Mouse (Mus musculus) layer of hippocampus, adult 8-10 months (tissue): Measurements from ENCODE around the gene Galnt17. TPM values are rescaled to one million over a fixed set of nuclear protein-coding genes. Genes with fewer than 3 reads are reported as not detected.

Source experiments
- DNase-seq, 2 experiments: peaks; one replicate each; pipeline ENCODE4 v3.0.0; 2022; ENCODE audit warnings: low spot score in 2 of 2
- total RNA-seq, 4 experiments: library from RNA; stranded (reverse); gene quantifications; 2 replicates each; pipeline ENCODE4 v1.2.4; 2022

Gene Galnt17
- 100 to 1,000 TPM in 3 of 4 experiments, 10 to 100 TPM in 1; 95.9 to 116 (median 106) TPM for total RNA-seq

GRCm38 (mm10) chr5:131308397-131308796, at the start of gene Galnt17:
Gene Galnt17 (minus strand): TSS chr5:131308497.
- no peak for DNase-seq

- peak; percentile 18 to 48 for DNase-seq
Observed at GRCm38 (mm10) chr5:131334536-131334935, 26.2 kb upstream of the Galnt17 start.

GRCm38 (mm10) chr5:131321286-131321685, 13.0 kb upstream of the Galnt17 start:
- DNase-seq: no peak

- DNase-seq: no peak
Observed at GRCm38 (mm10) chr5:131319605-131320004, 11.3 kb upstream of the Galnt17 start.

GRCm38 (mm10) chr5:131319141-131319540, 10.8 kb upstream of the Galnt17 start:
- no peak for DNase-seq

GRCm38 (mm10) chr5:131315016-131315415, 6.7 kb upstream of the Galnt17 start:
- no peak for DNase-seq

- peak; percentile 68 to 75 for DNase-seq
Observed at GRCm38 (mm10) chr5:131307656-131308151, 593 bp downstream of the Galnt17 start.

- peak; percentile 45 to 53 for DNase-seq
Observed at GRCm38 (mm10) chr5:131306908-131307655, 1.2 kb downstream of the Galnt17 start.

- DNase-seq: no peak
Observed at GRCm38 (mm10) chr5:131306321-131306907, 1.9 kb downstream of the Galnt17 start.

GRCm38 (mm10) chr5:131305223-131305622, 3.1 kb downstream of the Galnt17 start:
- no peak for DNase-seq

GRCm38 (mm10) chr5:131301526-131301925, 6.8 kb downstream of the Galnt17 start:
- no peak for DNase-seq

GRCm38 (mm10) chr5:131293726-131294449, 14.4 kb downstream of the Galnt17 start:
- DNase-seq: no peak

- no peak for DNase-seq
Observed at GRCm38 (mm10) chr5:131287091-131287490, 21.2 kb downstream of the Galnt17 start.

GRCm38 (mm10) chr5:131286680-131287079, 21.6 kb downstream of the Galnt17 start:
- no peak for DNase-seq

GRCm38 (mm10) chr5:131280349-131280748, 27.9 kb downstream of the Galnt17 start:
- DNase-seq: no peak

GRCm38 (mm10) chr5:131279286-131279685, 29.0 kb downstream of the Galnt17 start:
- no peak for DNase-seq

- DNase-seq: peak; percentile 77 to 80
Observed at GRCm38 (mm10) chr5:131277227-131277626, 31.1 kb downstream of the Galnt17 start.

GRCm38 (mm10) chr5:131266291-131266690, 42.0 kb downstream of the Galnt17 start:
- DNase-seq: no peak

GRCm38 (mm10) chr5:131264145-131264544, 44.2 kb downstream of the Galnt17 start:
- no peak for DNase-seq

- DNase-seq: no peak
Observed at GRCm38 (mm10) chr5:131250701-131251636, 57.3 kb downstream of the Galnt17 start.

GRCm38 (mm10) chr5:131248416-131248815, 59.9 kb downstream of the Galnt17 start:
- DNase-seq: no peak
